In genomic region chr9:105988096-105988495, GRCm38 (mm10) we compare ENCODE assay signal across 9 mouse cellular contexts. TPM values are rescaled to one million over a fixed set of nuclear protein-coding genes. Genes with fewer than 3 reads are reported as not detected.
DNase-seq lines count a peak whose midpoint lies in the region; ATAC-seq and TF ChIP-seq lines count a peak whose summit lies in the region.
"Had no signal": no experiment of that assay in that cellular context is flagged by ENCODE, and none has a peak within 500 bp of the region (broad histone marks: within the 10 kb centered on the region; RNA-seq: fewer than 3 reads in every experiment).

No protein-coding gene starts in this region.

- no peak overlapping the region for H3K27ac ChIP-seq in CH12.LX (ENCODE audit: insufficient read depth, low read depth)
- H3K27ac ChIP-seq in forebrain, postnatal 0 days (ENCODE audit: low read depth, low read length), result no peak overlapping the region
- H3K27ac ChIP-seq: embryonic facial prominence, embryonic 13.5 days had no signal

- TF ChIP-seq CTCF in CH12.LX (conservative IDR thresholded peaks at IDR 0.05 in 1 of 2, IDR thresholded peaks at IDR 0.05 in 1 of 2; ENCODE audit: low read depth in 2 of 2, low read length in 2 of 2), result peak; percentile 66 to 81
- peak; percentile 83 for TF ChIP-seq CTCF in forebrain, postnatal 0 days (IDR thresholded peaks at IDR 0.05; ENCODE audit: low read depth)

- no peaks in the 10 kb centered on the region for H3K36me3 ChIP-seq in CH12.LX (replicated peaks in 1 of 2; ENCODE audit: control insufficient read depth in 1 of 2, insufficient read depth in 1 of 2, low read length in 1 of 2)
- no peaks in the 10 kb centered on the region for H3K36me3 ChIP-seq in forebrain, postnatal 0 days (ENCODE audit: insufficient read depth)
- H3K36me3 ChIP-seq: embryonic facial prominence, embryonic 13.5 days had no signal

- H3K4me2 ChIP-seq in CH12.LX (ENCODE audit: insufficient read depth, low read depth, poor library complexity, severe bottlenecking), result no peak overlapping the region
- no peak overlapping the region for H3K4me2 ChIP-seq in forebrain, postnatal 0 days (ENCODE audit: low read depth)
- H3K4me2 ChIP-seq: embryonic facial prominence, embryonic 13.5 days had no signal

- H3K79me2 ChIP-seq in CH12.LX (replicated peaks; ENCODE audit: control insufficient read depth, extremely low read depth, insufficient read depth, poor library complexity, severe bottlenecking), result no peaks in the 10 kb centered on the region

- no peak for TF ChIP-seq POLR2A in CH12.LX (IDR thresholded peaks at IDR 0.05; ENCODE audit: low read depth, low read length)

- no peak overlapping the region for H3K9ac ChIP-seq in CH12.LX (ENCODE audit: insufficient read depth, low read depth)
- no peak overlapping the region for H3K9ac ChIP-seq in forebrain, postnatal 0 days
- H3K9ac ChIP-seq: embryonic facial prominence, embryonic 13.5 days had no signal

- H3K27me3 ChIP-seq in CH12.LX (replicated peaks), result peaks cover 32% of the 10 kb centered on the region
- no peaks in the 10 kb centered on the region for H3K27me3 ChIP-seq in forebrain, postnatal 0 days (ENCODE audit: insufficient read depth, low read length)

- 38% methylated on average over 8 of the region's 8 CpGs for WGBS in forebrain, postnatal 0 days

- ATAC-seq in forebrain, postnatal 0 days, result peak; percentile 44

- TF ChIP-seq RAD21 in CH12.LX (IDR thresholded peaks at IDR 0.05; ENCODE audit: low read depth, low read length), result peak; percentile 84

- in situ Hi-C loops in CH12.LX (cut with MboI; ENCODE audit: low pct_ligation_motif_present, low pct_unique_long_range_greater_than_20kb, low sequenced_read_pairs), result loop anchor here (10.0 to 25.0 kb wide), 2 partner anchors 123 to 301 kb away; no protein-coding TSS in a partner anchor

- TF ChIP-seq EP300 in CH12.LX (IDR thresholded peaks at IDR 0.05; ENCODE audit: low read length), result no peak

- H3K9me3 ChIP-seq in CH12.LX (replicated peaks; ENCODE audit: low read length), result peaks cover 2% of the 10 kb centered on the region
- H3K9me3 ChIP-seq in forebrain, postnatal 0 days (ENCODE audit: low read length), result no peaks in the 10 kb centered on the region
- H3K9me3 ChIP-seq: embryonic facial prominence, embryonic 13.5 days had no signal

- H3K4me3 ChIP-seq in CH12.LX (replicated peaks in 1 of 3; ENCODE audit: low read depth in 2 of 3, low read length in 2 of 3, poor library complexity in 1 of 3), result no peak overlapping the region
- no peak overlapping the region for H3K4me3 ChIP-seq in forebrain, postnatal 0 days (ENCODE audit: low read depth, low read length)
- H3K4me3 ChIP-seq: embryonic facial prominence, embryonic 13.5 days had no signal

- dilution Hi-C loops in CH12.LX (cut with MboI; ENCODE audit: extremely low pct_ligation_motif_present, extremely low pct_unique_long_range_greater_than_20kb, low sequenced_read_pairs), result no loop called here

- peak; percentile 8 for DNase-seq in adrenal gland, postnatal 10 days
- DNase-seq in adrenal gland, postnatal 14 days, result no peak
- peak; percentile 5 to 8 for DNase-seq in kidney, postnatal 36 days
- no peak for DNase-seq in kidney, postnatal 25 days
- peak; percentile 45 for DNase-seq in CH12.LX (ENCODE audit: extremely low read depth)
- peak; percentile 68 for DNase-seq in forebrain, postnatal 0 days
- DNase-seq in Muller cell, postnatal 12 days (ENCODE audit: inconsistent ontology term), result no peak
- DNase-seq in spleen, postnatal 14 days (ENCODE audit: low spot score in 2 of 2), result no peak

- H3K4me1 ChIP-seq in CH12.LX (ENCODE audit: control insufficient read depth in 1 of 2, insufficient read depth in 2 of 2), result no peaks in the 10 kb centered on the region; a peak in 1 of 4 replicates
- peaks cover 4% of the 10 kb centered on the region; the same call in 1 of the 2 replicates for H3K4me1 ChIP-seq in forebrain, postnatal 0 days (ENCODE audit: insufficient read depth)

TF ChIP-seq in CH12.LX, 34 proteins besides CTCF, POLR2A, EP300 and RAD21:
- no peak for TF ChIP-seq CHD1 (IDR thresholded peaks at IDR 0.05; ENCODE audit: low read depth, low read length)
- no peak for TF ChIP-seq POLR2AphosphoS2 (IDR thresholded peaks at IDR 0.05; ENCODE audit: low read depth, low read length)
- TF ChIP-seq KAT2A (IDR thresholded peaks at IDR 0.05; ENCODE audit: insufficient replicate concordance, low read length), result no peak
- peak; percentile 64 for TF ChIP-seq SMC3 (IDR thresholded peaks at IDR 0.05; ENCODE audit: low read depth, low read length)
- TF ChIP-seq JUND (conservative IDR thresholded peaks at IDR 0.05; ENCODE audit: low read depth, low read length), result no peak
- TF ChIP-seq ZNF384 (IDR thresholded peaks at IDR 0.05; ENCODE audit: low read depth, low read length), result no peak

RNA-seq across cellular contexts. Expression of gene Col6a5, which starts 27.7 kb away (rescaled TPM):
- total RNA-seq in adrenal gland, postnatal 10 days (2021), result 1 to 10 TPM; 4.8 to 4.9 TPM
- total RNA-seq in adrenal gland, postnatal 14 days (2021), result 4.3 and 5.9 TPM in 2 replicates
- under 0.01 TPM in 1 of 2 replicates, not detected in the other for total RNA-seq in CH12.LX (2012; rRNA removed)
- not detected in 2 replicates for total RNA-seq in CH12.LX (2014; rRNA removed)
- not detected in 2 replicates for polyA plus RNA-seq in CH12.LX (2012; ENCODE audit: insufficient read length, low read depth)
- 1.1 and 1.3 TPM in 2 replicates for total RNA-seq in forebrain, postnatal 0 days (2014; rRNA removed)
- polyA plus RNA-seq in forebrain, postnatal 0 days (2015; fragmentation: Nextera tagmentation; extraction: Ambion mirVana), result 0.11 and 0.40 TPM in 2 replicates

Comparison
In these comparisons a context has a peak if more than half of its experiments do, and no peak if none do; other contexts are left out.
1. DNase-seq: peak in adrenal gland, postnatal 10 days (single experiment), kidney, postnatal 36 days (2 of 2), CH12.LX (single experiment) and forebrain, postnatal 0 days (single experiment); none in adrenal gland, postnatal 14 days (single experiment), kidney, postnatal 25 days (0 of 2), Muller cell, postnatal 12 days (single experiment) and spleen, postnatal 14 days (0 of 2).